Mouse (Mus musculus) heart, postnatal 0 days (tissue): ENCODE data around the gene Zc3h18.
A peak's percentile ranks its signal among the peaks of the same experiment; 100 is the strongest.

ENCODE experiments used
- CTCF ChIP-seq: IDR thresholded peaks from 2 replicates; pipeline ENCODE4 v1.5.1; 2016; ENCODE audit warnings: antibody characterized with exemption, control low read depth, low read depth
- EP300 ChIP-seq: IDR thresholded peaks from 2 replicates; pipeline ENCODE4 v1.6.1; 2016; ENCODE audit warnings: antibody characterized with exemption, low read depth

- peak; percentile 52 for TF ChIP-seq CTCF
- TF ChIP-seq EP300, result 0 out of 2 replicates have a peak, but pooled peaks have one; percentile 43
Observed at GRCm38 (mm10) chr8:122443262-122444006, 67.0 kb downstream of the Zc3h18 start, which contains the start of gene Mvd.
